In genomic region chr1:180365180-180365810, GRCm38 (mm10) we compare ENCODE assay signal across 8 mouse cellular contexts. TPM values are rescaled to one million over a fixed set of nuclear protein-coding genes. Genes with fewer than 3 reads are reported as not detected.
A peak's percentile ranks its signal among the peaks of the same experiment; 100 is the strongest.
DNase-seq lines count a peak whose midpoint lies in the region; ATAC-seq and TF ChIP-seq lines count a peak whose summit lies in the region.

No protein-coding gene starts in this region.

- in situ Hi-C loops in ES-E14 (cut with MboI; ENCODE audit: low sequenced_read_pairs in 2 of 2, unreplicated experiment in 2 of 2) = no loop called here

- H3K4me3 ChIP-seq in ES-E14 (ENCODE audit: insufficient read depth in 1 of 2, low read depth in 1 of 2, low read length in 2 of 2, poor library complexity in 1 of 2, severe bottlenecking in 1 of 2) = peak overlapping the region; percentile 65 to 67
- H3K4me3 ChIP-seq in forebrain, embryonic 15.5 days = peak overlapping the region; percentile 43
- peak overlapping the region; percentile 34 for H3K4me3 ChIP-seq in neural tube, embryonic 14.5 days (ENCODE audit: low read depth, low read length)
- H3K4me3 ChIP-seq in testis, adult 2 months (ENCODE audit: control insufficient read depth, low read depth, low read length) = peak overlapping the region; percentile 82

- no peaks in the 10 kb centered on the region for H3K4me1 ChIP-seq in ES-E14 (ENCODE audit: control insufficient read depth in 2 of 2, insufficient read depth in 2 of 2, low read length in 2 of 2, poor library complexity in 1 of 2)
- H3K4me1 ChIP-seq in forebrain, embryonic 15.5 days = peaks cover 42% of the 10 kb centered on the region
- peaks cover 30% of the 10 kb centered on the region; the same call in 1 of the 2 replicates for H3K4me1 ChIP-seq in neural tube, embryonic 14.5 days (ENCODE audit: control insufficient read depth, insufficient read depth, low read length)
- peaks cover 17% of the 10 kb centered on the region for H3K4me1 ChIP-seq in testis, adult 2 months (ENCODE audit: control insufficient read depth, insufficient read depth, low read length)

- no peak overlapping the region for H3K27ac ChIP-seq in ES-E14 (ENCODE audit: insufficient read depth, low read depth, low read length, poor library complexity, severe bottlenecking)
- H3K27ac ChIP-seq in forebrain, embryonic 15.5 days (replicated peaks) = peak overlapping the region; percentile 97
- peak overlapping the region; percentile 96 for H3K27ac ChIP-seq in neural tube, embryonic 14.5 days (ENCODE audit: low read depth, low read length)
- peak overlapping the region; percentile 90 for H3K27ac ChIP-seq in testis, adult 2 months (ENCODE audit: control insufficient read depth, insufficient read depth, low read depth, low read length)

- H3K4me2 ChIP-seq in forebrain, embryonic 15.5 days (replicated peaks) = peak overlapping the region; percentile 58
- H3K4me2 ChIP-seq in neural tube, embryonic 14.5 days (ENCODE audit: low read depth, low read length) = peak overlapping the region; percentile 70

- H3K9me3 ChIP-seq in ES-E14 (ENCODE audit: control insufficient read depth, insufficient read depth, low read depth, low read length) = no peaks in the 10 kb centered on the region
- no peaks in the 10 kb centered on the region for H3K9me3 ChIP-seq in forebrain, embryonic 15.5 days
- no peaks in the 10 kb centered on the region for H3K9me3 ChIP-seq in neural tube, embryonic 14.5 days (ENCODE audit: control insufficient read depth, low read length)

- DNase-seq in ES-E14 (ENCODE audit: low read depth, low spot score) = peak; percentile 87
- peak; percentile 96 for DNase-seq in cerebellum, adult 11-12 months
- DNase-seq in heart, postnatal 25 days (ENCODE audit: low spot score) = peak; percentile 85
- DNase-seq in layer of hippocampus, adult 18-20 months (ENCODE audit: low spot score in 2 of 2) = peak; percentile 91 to 95
- peak; percentile 95 to 97 for DNase-seq in lung, adult 18-20 months

- ATAC-seq in forebrain, embryonic 15.5 days (replicated peaks) = peak; percentile 98
- ATAC-seq in neural tube, embryonic 14.5 days (ENCODE audit: low read depth) = peak; percentile 96

- intact Hi-C loops in heart, postnatal 25 days (cut with DNase I) = no loop called here

- no peak for TF ChIP-seq CTCF in testis, adult 2 months (IDR thresholded peaks at IDR 0.05; ENCODE audit: control insufficient read depth, insufficient read depth, insufficient replicate concordance, low read depth, low read length)

- under 1% methylated on average over 29 of the region's 29 CpGs for WGBS in forebrain, embryonic 15.5 days
- 2% methylated on average over 29 of the region's 29 CpGs for WGBS in neural tube, embryonic 14.5 days

- peak; percentile 84 for TF ChIP-seq POLR2A in testis, adult 2 months (IDR thresholded peaks at IDR 0.05; ENCODE audit: control insufficient read depth, low read depth, low read length)

- H3K9ac ChIP-seq in ES-E14 (ENCODE audit: insufficient read depth, low read depth, low read length, poor library complexity, severe bottlenecking) = peak overlapping the region; percentile 57; the same call in 1 of the 2 replicates
- peak overlapping the region; percentile 62 for H3K9ac ChIP-seq in forebrain, embryonic 15.5 days (replicated peaks)
- peak overlapping the region; percentile 66 for H3K9ac ChIP-seq in neural tube, embryonic 14.5 days (replicated peaks; ENCODE audit: low read depth, low read length)

- no peaks in the 10 kb centered on the region for H3K27me3 ChIP-seq in forebrain, embryonic 15.5 days
- no peaks in the 10 kb centered on the region for H3K27me3 ChIP-seq in neural tube, embryonic 14.5 days (ENCODE audit: control insufficient read depth, insufficient read depth, low read length)
- H3K27me3 ChIP-seq in testis, adult 2 months (ENCODE audit: control insufficient read depth, insufficient read depth, low read length) = no peaks in the 10 kb centered on the region

- H3K36me3 ChIP-seq in ES-E14 (ENCODE audit: control insufficient read depth, insufficient read depth, low read length, poor library complexity, severe bottlenecking) = no peaks in the 10 kb centered on the region
- no peaks in the 10 kb centered on the region for H3K36me3 ChIP-seq in forebrain, embryonic 15.5 days
- no peaks in the 10 kb centered on the region for H3K36me3 ChIP-seq in neural tube, embryonic 14.5 days (ENCODE audit: control insufficient read depth, insufficient read depth, low read length)
- no peaks in the 10 kb centered on the region for H3K36me3 ChIP-seq in testis, adult 2 months (ENCODE audit: control insufficient read depth, insufficient read depth, low read length)

TF ChIP-seq in ES-E14, 5 proteins besides CTCF, POLR2A, EP300 and RAD21:
- TF ChIP-seq HCFC1 (IDR thresholded peaks at IDR 0.05; ENCODE audit: borderline replicate concordance, insufficient read depth, low read length) (no peak), ZNF384 (IDR thresholded peaks at IDR 0.05; ENCODE audit: low read depth, low read length) (no peak), MAFK (IDR thresholded peaks at IDR 0.05; ENCODE audit: insufficient read depth, low read depth, low read length) (peak; percentile 93), ZC3H11A (IDR thresholded peaks at IDR 0.05; ENCODE audit: borderline replicate concordance, low read depth, low read length) (no peak), CHD2 (IDR thresholded peaks at IDR 0.05; ENCODE audit: low read depth, low read length) (no peak)

RNA-seq across cellular contexts. Expression of gene Itpkb, which starts 35.0 kb away (rescaled TPM):
- 2.8 and 3.3 TPM in 2 replicates for total RNA-seq in ES-E14 (2012; rRNA removed)
- 2.3 and 2.4 TPM in 2 replicates for polyA plus RNA-seq in forebrain, embryonic 15.5 days (2015; fragmentation: Nextera tagmentation; extraction: Ambion mirVana)
- total RNA-seq in heart, postnatal 25 days (2021) = 10 to 100 TPM; 56.1 to 63.6 TPM
- 10 to 100 TPM; 27.2 to 27.4 TPM for total RNA-seq in layer of hippocampus, adult 18-20 months (2021)
- polyA plus RNA-seq in neural tube, embryonic 14.5 days (2014; fragmentation: Nextera tagmentation; extraction: Ambion mirVana) = 2.4 and 2.9 TPM in 2 replicates
- 9.9 TPM in 2 replicates for polyA plus RNA-seq in testis, adult 2 months (2012; rRNA removed)
